Comparison of ENCODE assay signal across 10 mouse cellular contexts in the genomic region with DNA sequence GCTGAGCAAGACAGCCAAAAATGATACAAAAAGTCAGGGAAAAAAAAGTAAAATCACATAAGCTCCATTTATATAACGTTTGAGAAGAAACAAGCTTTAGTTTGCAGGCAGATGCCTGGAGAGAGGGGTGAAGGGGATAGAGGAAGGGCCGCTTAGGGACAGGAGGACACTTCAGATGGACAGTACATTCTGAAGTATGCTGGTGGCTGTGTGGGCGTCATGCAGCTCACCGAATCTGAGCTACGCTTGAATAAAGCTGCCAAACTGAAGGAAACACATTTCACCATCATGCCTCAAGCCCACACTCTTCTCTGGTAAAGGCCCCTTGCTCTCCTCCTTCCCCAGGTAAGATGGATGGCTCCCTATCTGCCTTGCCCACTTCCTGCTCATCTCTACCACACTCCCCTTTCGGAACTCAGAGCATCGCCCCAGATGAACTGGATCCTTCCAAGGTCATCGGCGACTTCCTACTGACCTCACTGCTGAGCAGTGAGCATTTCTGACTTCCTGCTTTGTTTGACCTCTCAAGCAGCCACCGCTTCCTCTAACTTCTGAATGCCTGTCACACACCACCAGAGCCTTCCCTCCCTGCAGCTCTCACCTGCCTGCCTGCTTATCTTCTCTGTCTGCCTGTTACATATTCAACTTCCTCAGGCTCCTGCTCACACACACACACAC.
A peak's percentile ranks its signal among the peaks of the same experiment; 100 is the strongest.
DNase-seq lines count a peak whose midpoint lies in the region; ATAC-seq lines count a peak whose summit lies in the region.
"Had no signal": no experiment of that assay in that cellular context is flagged by ENCODE, and none has a peak within 500 bp of the region (broad histone marks: within the 10 kb centered on the region; RNA-seq: fewer than 3 reads in every experiment).

No protein-coding gene starts in this region.

- no peak for ATAC-seq in heart, embryonic 13.5 days (ENCODE audit: extremely low read depth, insufficient number of reproducible peaks, low FRiP score, low TSS enrichment)
- ATAC-seq: forebrain, embryonic 16.5 days had no signal

- intact Hi-C loops in heart, postnatal 36 days (cut with DNase I) = no loop called here

- WGBS in heart, embryonic 13.5 days = 60% methylated on average over 10 of the region's 10 CpGs

- no peak overlapping the region for H3K9ac ChIP-seq in heart, embryonic 13.5 days
- H3K9ac ChIP-seq: hindbrain, embryonic 12.5 days; stomach, embryonic 15.5 days had no signal

- no peaks in the 10 kb centered on the region for H3K27me3 ChIP-seq in heart, embryonic 13.5 days (replicated peaks)
- H3K27me3 ChIP-seq: hindbrain, embryonic 12.5 days; stomach, embryonic 15.5 days had no signal

- no peak for DNase-seq in heart, postnatal 36 days
- DNase-seq in thymus, postnatal 0 days (ENCODE audit: low spot score) = peak; percentile 6
- DNase-seq in thymus, adult 18-20 months = no peak
- peak; percentile 41 for DNase-seq in kidney, postnatal 14 days
- no peak for DNase-seq in lung, postnatal 36 days
- DNase-seq in urinary bladder, adult 18-20 months (ENCODE audit: low spot score in 2 of 2) = no peak

- no peak overlapping the region for H3K4me2 ChIP-seq in heart, embryonic 13.5 days
- H3K4me2 ChIP-seq: hindbrain, embryonic 12.5 days; stomach, embryonic 15.5 days had no signal

- H3K4me1 ChIP-seq in heart, embryonic 13.5 days = peaks cover 57% of the 10 kb centered on the region

- no peaks in the 10 kb centered on the region for H3K36me3 ChIP-seq in heart, embryonic 13.5 days
- H3K36me3 ChIP-seq: hindbrain, embryonic 12.5 days; stomach, embryonic 15.5 days had no signal

- H3K9me3 ChIP-seq in heart, embryonic 13.5 days = no peaks in the 10 kb centered on the region
- H3K9me3 ChIP-seq: hindbrain, embryonic 12.5 days; stomach, embryonic 15.5 days had no signal

- H3K27ac ChIP-seq in heart, embryonic 13.5 days (replicated peaks) = peak overlapping the region; percentile 38
- H3K27ac ChIP-seq: hindbrain, embryonic 12.5 days; stomach, embryonic 15.5 days had no signal

- no peak overlapping the region for H3K4me3 ChIP-seq in heart, embryonic 13.5 days
- H3K4me3 ChIP-seq: hindbrain, embryonic 12.5 days; stomach, embryonic 15.5 days had no signal

Comparison
In these comparisons a context has a peak if more than half of its experiments do, and no peak if none do; other contexts are left out.
1. DNase-seq: peak in thymus, postnatal 0 days (single experiment) and kidney, postnatal 14 days (single experiment); none in heart, postnatal 36 days (0 of 2), thymus, adult 18-20 months (0 of 2), lung, postnatal 36 days (single experiment) and urinary bladder, adult 18-20 months (0 of 2).